ENCODE assay signal across 10 mouse cellular contexts in the genomic region with DNA sequence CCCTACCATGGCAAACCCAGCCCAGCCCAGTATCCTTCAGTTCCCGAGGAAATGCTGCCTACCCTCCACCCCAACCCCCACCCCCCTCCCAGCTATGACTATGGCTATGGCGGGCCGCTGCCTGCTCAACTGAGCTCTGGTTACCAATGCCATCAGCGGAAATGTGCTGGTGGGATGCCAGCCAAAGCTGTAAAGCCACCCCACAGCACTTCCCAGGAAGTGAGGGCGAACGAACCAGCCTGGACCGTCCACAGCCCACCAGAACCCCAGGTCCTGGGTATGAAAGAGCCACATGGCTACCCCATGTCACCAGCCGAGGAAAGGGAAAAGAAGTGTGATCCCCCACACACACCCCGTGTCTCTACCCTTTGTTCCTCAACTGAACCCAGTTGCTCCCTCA. TPM values are rescaled to one million over a fixed set of nuclear protein-coding genes. Genes with fewer than 3 reads are reported as not detected.
A peak's percentile ranks its signal among the peaks of the same experiment; 100 is the strongest.
DNase-seq lines count a peak whose midpoint lies in the region; ATAC-seq and TF ChIP-seq lines count a peak whose summit lies in the region.
"Had no signal": no experiment of that assay in that cellular context is flagged by ENCODE, and none has a peak within 500 bp of the region (broad histone marks: within the 10 kb centered on the region; RNA-seq: fewer than 3 reads in every experiment).

No protein-coding gene starts in this region.

- TF ChIP-seq CTCF in kidney, postnatal 0 days (IDR thresholded peaks at IDR 0.05; ENCODE audit: low read depth) = no peak
- TF ChIP-seq CTCF in cerebellum, adult 2 months (IDR thresholded peaks at IDR 0.05; ENCODE audit: borderline replicate concordance, insufficient read depth, low read depth, low read length) = no peak

- H3K9ac ChIP-seq in kidney, postnatal 0 days (ENCODE audit: low read depth, low read length) = no peak overlapping the region

- peaks cover 9% of the 10 kb centered on the region for H3K4me1 ChIP-seq in kidney, postnatal 0 days (replicated peaks; ENCODE audit: insufficient read depth, low read length)
- peaks cover 52% of the 10 kb centered on the region for H3K4me1 ChIP-seq in embryonic facial prominence, embryonic 10.5 days
- H3K4me1 ChIP-seq in limb, embryonic 10.5 days = peaks cover 55% of the 10 kb centered on the region
- H3K4me1 ChIP-seq in cerebellum, adult 2 months (ENCODE audit: control insufficient read depth, insufficient read depth, low read length) = peaks cover 33% of the 10 kb centered on the region

- H3K27ac ChIP-seq in kidney, postnatal 0 days = no peak overlapping the region
- no peak overlapping the region for H3K27ac ChIP-seq in embryonic facial prominence, embryonic 10.5 days (replicated peaks)
- H3K27ac ChIP-seq in limb, embryonic 10.5 days = no peak overlapping the region
- no peak overlapping the region for H3K27ac ChIP-seq in cerebellum, adult 2 months (ENCODE audit: insufficient read depth, low read length)

- H3K27me3 ChIP-seq in kidney, postnatal 0 days (ENCODE audit: insufficient read depth, low read length) = no peaks in the 10 kb centered on the region
- H3K27me3 ChIP-seq in embryonic facial prominence, embryonic 10.5 days (replicated peaks; ENCODE audit: low read depth, poor library complexity, severe bottlenecking) = peaks cover 17% of the 10 kb centered on the region; the same call in 1 of the 2 replicates
- H3K27me3 ChIP-seq in limb, embryonic 10.5 days (ENCODE audit: low read depth, poor library complexity, severe bottlenecking) = no peaks in the 10 kb centered on the region
- H3K27me3 ChIP-seq in cerebellum, adult 2 months (ENCODE audit: control insufficient read depth, insufficient read depth, low read length) = no peaks in the 10 kb centered on the region

- no peak overlapping the region for H3K4me3 ChIP-seq in kidney, postnatal 0 days (replicated peaks; ENCODE audit: low read depth, low read length)
- H3K4me3 ChIP-seq in embryonic facial prominence, embryonic 10.5 days = peak overlapping the region; percentile 87; the same call in 1 of the 2 replicates
- H3K4me3 ChIP-seq in limb, embryonic 10.5 days = peak overlapping the region; percentile 89; the same call in 1 of the 2 replicates
- no peak overlapping the region for H3K4me3 ChIP-seq in cerebellum, adult 2 months (replicated peaks; ENCODE audit: insufficient read depth, low read depth, low read length)

- 83% methylated on average over 9 of the region's 9 CpGs for WGBS in kidney, postnatal 0 days
- 84% methylated on average over 9 of the region's 9 CpGs for WGBS in embryonic facial prominence, embryonic 10.5 days
- WGBS in limb, embryonic 10.5 days = 81% methylated on average over 9 of the region's 9 CpGs
- 73% methylated on average over 9 of the region's 9 CpGs for WGBS in cerebellum, adult 2 months

- H3K36me3 ChIP-seq in kidney, postnatal 0 days (ENCODE audit: insufficient read depth, low read length) = no peaks in the 10 kb centered on the region
- H3K36me3 ChIP-seq in embryonic facial prominence, embryonic 10.5 days (replicated peaks) = no peaks in the 10 kb centered on the region
- H3K36me3 ChIP-seq in limb, embryonic 10.5 days = no peaks in the 10 kb centered on the region
- H3K36me3 ChIP-seq: kidney, embryonic 15.5 days had no signal

- H3K9me3 ChIP-seq in kidney, postnatal 0 days (replicated peaks; ENCODE audit: low read length) = no peaks in the 10 kb centered on the region
- H3K9me3 ChIP-seq in embryonic facial prominence, embryonic 10.5 days = no peaks in the 10 kb centered on the region
- H3K9me3 ChIP-seq in limb, embryonic 10.5 days (replicated peaks) = no peaks in the 10 kb centered on the region
- H3K9me3 ChIP-seq: kidney, embryonic 15.5 days had no signal

- TF ChIP-seq POLR2A in cerebellum, adult 2 months (IDR thresholded peaks at IDR 0.05; ENCODE audit: borderline replicate concordance, insufficient read depth, low read length) = no peak

- no peak for DNase-seq in kidney, postnatal 0 days (ENCODE audit: low spot score)
- DNase-seq in kidney, postnatal 14 days = no peak
- peak; percentile 37 for DNase-seq in 416B (ENCODE audit: low read depth)
- no peak for DNase-seq in embryonic facial prominence, embryonic 10.5 days (ENCODE audit: low spot score)
- no peak for DNase-seq in limb, embryonic 10.5 days (ENCODE audit: low spot score)
- DNase-seq in layer of hippocampus, adult 11-12 months (ENCODE audit: low spot score) = no peak
- DNase-seq in left cerebral cortex, adult 18-20 months (ENCODE audit: low spot score in 2 of 2) = no peak
- no peak for DNase-seq in cerebellum, adult 2 months

- no peak for ATAC-seq in kidney, postnatal 0 days (replicated peaks; ENCODE audit: low FRiP score, low read depth)

- H3K4me2 ChIP-seq in kidney, postnatal 0 days (ENCODE audit: low read length) = peak overlapping the region; percentile 64; the same call in 1 of the 2 replicates

RNA-seq across cellular contexts. Expression of a gene that starts 1.2 kb away (rescaled TPM):
- 99.2 and 102 TPM in 2 replicates for polyA plus RNA-seq in kidney, postnatal 0 days (2015; fragmentation: Nextera tagmentation; extraction: Ambion mirVana)
- 78.1 and 83.8 TPM in 2 replicates for polyA plus RNA-seq in embryonic facial prominence, embryonic 10.5 days (2016; fragmentation: Nextera tagmentation; extraction: Ambion mirVana)
- 76.7 and 79.7 TPM in 2 replicates for polyA plus RNA-seq in limb, embryonic 10.5 days (2016; fragmentation: Nextera tagmentation; extraction: Ambion mirVana)
- total RNA-seq in left cerebral cortex, adult 18-20 months (2021) = 10 to 100 TPM; 10.4 to 12.2 TPM
- polyA plus RNA-seq in cerebellum, adult 2 months (2012; rRNA removed) = 23.8 and 24.2 TPM in 2 replicates

RNA-seq across cellular contexts. Expression of a gene that starts 11.1 kb away (rescaled TPM):
- 2.4 and 2.9 TPM in 2 replicates for polyA plus RNA-seq in kidney, postnatal 0 days (2015; fragmentation: Nextera tagmentation; extraction: Ambion mirVana)
- polyA plus RNA-seq in embryonic facial prominence, embryonic 10.5 days (2016; fragmentation: Nextera tagmentation; extraction: Ambion mirVana) = 4.8 and 5.3 TPM in 2 replicates
- polyA plus RNA-seq in limb, embryonic 10.5 days (2016; fragmentation: Nextera tagmentation; extraction: Ambion mirVana) = 3.5 and 4.5 TPM in 2 replicates
- 10 to 100 TPM; 53.4 to 58.9 TPM for total RNA-seq in left cerebral cortex, adult 18-20 months (2021)
- polyA plus RNA-seq in cerebellum, adult 2 months (2012; rRNA removed) = 23.0 and 24.4 TPM in 2 replicates
- polyA plus RNA-seq: erythroblast, embryonic 14.5 days had no signal

RNA-seq across cellular contexts. Expression of a gene that starts 35.6 kb away (rescaled TPM):
- 22.8 and 24.9 TPM in 2 replicates for polyA plus RNA-seq in kidney, postnatal 0 days (2015; fragmentation: Nextera tagmentation; extraction: Ambion mirVana)
- polyA plus RNA-seq in embryonic facial prominence, embryonic 10.5 days (2016; fragmentation: Nextera tagmentation; extraction: Ambion mirVana) = 22.3 and 23.0 TPM in 2 replicates
- 25.6 and 27.9 TPM in 2 replicates for polyA plus RNA-seq in limb, embryonic 10.5 days (2016; fragmentation: Nextera tagmentation; extraction: Ambion mirVana)
- 10 to 100 TPM; 67.9 to 68.5 TPM for total RNA-seq in left cerebral cortex, adult 18-20 months (2021)
- polyA plus RNA-seq in cerebellum, adult 2 months (2012; rRNA removed) = 61.6 and 68.6 TPM in 2 replicates

RNA-seq across cellular contexts. Expression of a gene that starts 59.8 kb away (rescaled TPM):
- 41.4 and 43.6 TPM in 2 replicates for polyA plus RNA-seq in kidney, postnatal 0 days (2015; fragmentation: Nextera tagmentation; extraction: Ambion mirVana)
- polyA plus RNA-seq in embryonic facial prominence, embryonic 10.5 days (2016; fragmentation: Nextera tagmentation; extraction: Ambion mirVana) = 59.8 and 60.9 TPM in 2 replicates
- polyA plus RNA-seq in limb, embryonic 10.5 days (2016; fragmentation: Nextera tagmentation; extraction: Ambion mirVana) = 53.5 and 65.9 TPM in 2 replicates
- 10 to 100 TPM; 45.0 to 47.0 TPM for total RNA-seq in left cerebral cortex, adult 18-20 months (2021)
- 52.0 and 52.4 TPM in 2 replicates for polyA plus RNA-seq in cerebellum, adult 2 months (2012; rRNA removed)

Comparison
In these comparisons a context has a peak if more than half of its experiments do, and no peak if none do; other contexts are left out.
1. H3K4me3 ChIP-seq: peak in embryonic facial prominence, embryonic 10.5 days (single experiment) and limb, embryonic 10.5 days (single experiment); none in kidney, postnatal 0 days (single experiment) and cerebellum, adult 2 months (single experiment).